Mouse (Mus musculus): ENCODE data around the gene Fubp1. TPM values are rescaled to one million over a fixed set of nuclear protein-coding genes. Genes with fewer than 3 reads are reported as not detected.
A peak's percentile ranks its signal among the peaks of the same experiment; 100 is the strongest.
"Not testable (repeated sequence)": the region's sequence is repeated elsewhere in the genome, so short reads cannot be mapped to it uniquely, and the experiment has no call there.

Fubp1 gene
- total RNA-seq, 2 experiments from 2014 or later, result 125 to 129 TPM

DNA sequence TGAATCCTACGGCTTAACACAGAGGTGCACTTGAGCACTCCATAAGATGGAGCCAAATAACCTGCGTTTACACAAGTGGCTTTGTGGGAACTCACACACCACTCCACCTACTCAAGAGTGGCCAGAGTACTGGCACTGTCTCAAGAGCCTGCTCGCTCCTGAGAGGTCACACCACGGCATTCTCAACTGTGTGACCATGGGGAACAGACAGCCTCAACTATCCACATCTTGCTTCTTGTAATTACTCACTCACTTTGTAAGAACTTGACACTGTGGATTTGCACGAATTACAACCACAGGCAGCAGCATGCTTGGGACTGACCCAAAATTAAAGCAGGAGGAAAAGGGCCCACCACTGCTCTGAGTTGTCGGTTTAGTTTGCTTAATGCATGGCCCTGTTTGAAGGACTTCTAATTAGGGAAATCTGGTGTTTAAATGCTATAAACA lies 18.4 kb upstream of the Fubp1 start:
- intact Hi-C loops (cut with DNase I), result loop anchor here (5.0 kb wide), 1 partner anchor 80 kb away; no protein-coding TSS in a partner anchor
- no peak for DNase-seq (ENCODE audit: extremely low spot score in 1 of 2, low spot score in 2 of 2)

DNA sequence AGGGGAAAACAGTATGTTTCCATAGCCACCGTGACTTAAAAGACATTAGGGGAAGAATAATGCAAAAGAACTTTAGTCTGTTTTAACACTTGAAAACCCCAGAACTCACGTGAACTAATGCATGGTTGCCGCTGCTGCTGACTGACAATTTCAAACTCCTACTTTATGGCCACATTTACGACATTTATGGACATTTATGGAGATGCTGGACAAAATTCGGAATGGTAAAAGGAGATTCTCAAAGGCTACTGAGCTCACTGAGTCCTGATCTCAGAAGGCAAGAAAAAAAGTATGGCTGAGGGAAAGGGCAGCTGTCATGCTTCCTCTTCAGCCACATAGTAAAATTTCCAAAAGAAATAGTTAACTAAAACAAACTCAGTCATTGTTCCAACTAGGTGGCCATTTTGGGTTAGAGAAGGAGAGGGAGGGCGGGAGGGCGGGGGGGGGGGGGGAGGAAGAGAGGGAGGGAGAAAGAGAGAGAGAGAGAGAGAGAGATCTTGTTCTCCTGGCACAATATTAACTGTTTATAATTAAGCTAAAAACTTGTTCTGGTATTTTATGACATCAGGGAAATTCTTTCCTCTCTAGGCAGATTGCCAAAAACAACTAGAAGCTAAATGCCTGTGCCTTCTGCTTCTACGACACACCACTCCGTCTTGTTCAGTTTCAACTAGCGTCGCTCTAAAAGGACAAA lies 17.8 kb upstream of the Fubp1 start:
- intact Hi-C loops (cut with DNase I), result loop anchor here (5.0 kb wide), 1 partner anchor 80 kb away; no protein-coding TSS in a partner anchor
- no peak for DNase-seq (ENCODE audit: extremely low spot score in 1 of 2, low spot score in 2 of 2)

DNA sequence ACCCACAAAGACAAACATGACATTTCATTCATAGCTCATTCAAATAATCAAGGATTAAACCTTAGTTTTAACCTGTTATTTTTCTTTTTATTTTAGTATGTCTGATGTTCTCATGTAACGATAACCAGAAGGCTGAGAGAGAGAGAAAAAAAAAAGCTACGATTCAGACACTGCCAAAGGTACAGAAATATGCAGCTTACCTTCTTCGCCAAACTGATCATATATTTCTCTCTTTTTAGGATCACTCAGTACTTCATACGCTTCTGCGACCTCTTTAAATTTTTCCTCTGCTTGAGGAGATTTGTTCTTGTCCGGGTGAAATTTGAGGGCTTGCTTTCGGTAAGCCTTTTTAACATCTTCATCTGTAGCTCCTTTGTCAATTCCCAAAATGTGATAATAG lies 17.0 kb upstream of the Fubp1 start:
- intact Hi-C loops (cut with DNase I), result loop anchor here (5.0 kb wide), 1 partner anchor 81 kb away; no protein-coding TSS in a partner anchor
- DNase-seq (ENCODE audit: extremely low spot score in 1 of 2, low spot score in 2 of 2), result no peak

DNA sequence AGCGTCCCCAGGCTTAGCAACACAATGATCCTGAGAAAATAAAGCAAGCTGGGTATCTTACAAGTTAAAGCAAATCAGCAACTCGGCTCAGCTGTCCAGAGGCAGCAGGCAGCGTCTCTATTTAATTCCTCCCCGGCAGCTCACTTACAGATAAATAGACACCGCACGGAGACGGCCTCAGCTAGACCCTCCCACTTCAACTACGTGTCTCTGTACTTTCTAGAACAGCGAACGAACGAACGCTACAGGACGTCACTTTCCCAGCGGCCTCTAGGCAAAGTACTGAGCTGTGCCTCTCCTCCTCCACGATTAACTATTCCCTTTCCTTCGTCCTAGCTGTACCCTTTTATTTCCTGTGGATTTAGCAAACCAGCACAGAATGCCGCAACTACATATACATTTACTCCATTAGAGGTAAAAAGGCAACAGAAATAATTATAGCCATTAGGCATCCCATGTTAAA lies 16.6 kb upstream of the Fubp1 start:
- intact Hi-C loops (cut with DNase I), result loop anchor here (5.0 kb wide), 1 partner anchor 81 kb away; no protein-coding TSS in a partner anchor
- peak; percentile 88 for DNase-seq (ENCODE audit: extremely low spot score in 1 of 2, low spot score in 2 of 2)

DNA sequence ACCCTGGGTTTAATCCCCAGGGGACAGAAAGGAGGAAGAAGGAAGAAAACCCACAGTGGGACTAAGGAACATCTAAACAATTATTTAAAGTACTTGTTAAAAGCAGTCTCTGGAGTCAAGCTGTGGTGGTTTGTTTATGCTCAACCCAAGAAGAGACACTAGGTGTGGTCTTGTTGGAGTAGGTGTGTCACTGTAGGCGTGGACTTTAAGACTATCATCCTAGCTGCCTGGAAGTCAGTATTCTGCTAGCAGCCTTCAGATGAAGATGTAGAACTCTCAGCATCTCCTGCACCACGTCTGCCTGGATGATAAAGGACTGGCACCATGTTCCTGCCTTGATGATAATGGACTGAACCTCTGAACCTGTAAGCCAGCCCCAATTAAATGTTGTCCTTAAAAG lies 13.0 kb upstream of the Fubp1 start:
- DNase-seq (ENCODE audit: extremely low spot score in 1 of 2, low spot score in 2 of 2); intact Hi-C loops (cut with DNase I): not testable (repeated sequence)

DNA sequence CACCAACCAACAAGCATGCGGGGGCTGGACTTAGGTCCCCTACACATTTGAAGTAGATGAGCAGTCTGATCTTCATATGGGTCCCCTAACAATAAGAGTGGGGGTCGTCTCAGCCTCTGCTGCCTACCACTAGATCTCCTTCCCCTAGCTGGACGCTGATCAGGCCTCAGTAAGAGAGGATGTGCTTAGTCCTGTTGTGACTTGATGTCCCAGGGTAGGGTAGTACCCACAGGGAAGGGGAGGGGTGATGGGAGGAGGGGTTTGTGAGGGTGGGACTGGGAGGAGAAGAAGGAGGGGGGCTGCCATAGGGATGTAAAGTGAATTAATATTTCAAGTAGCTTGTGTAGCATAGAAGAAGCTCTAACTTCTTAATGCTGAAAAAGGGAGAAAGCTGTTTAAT lies 11.1 kb upstream of the Fubp1 start:
- intact Hi-C loops (cut with DNase I), result no loop called here
- DNase-seq (ENCODE audit: extremely low spot score in 1 of 2, low spot score in 2 of 2), result no peak

DNA sequence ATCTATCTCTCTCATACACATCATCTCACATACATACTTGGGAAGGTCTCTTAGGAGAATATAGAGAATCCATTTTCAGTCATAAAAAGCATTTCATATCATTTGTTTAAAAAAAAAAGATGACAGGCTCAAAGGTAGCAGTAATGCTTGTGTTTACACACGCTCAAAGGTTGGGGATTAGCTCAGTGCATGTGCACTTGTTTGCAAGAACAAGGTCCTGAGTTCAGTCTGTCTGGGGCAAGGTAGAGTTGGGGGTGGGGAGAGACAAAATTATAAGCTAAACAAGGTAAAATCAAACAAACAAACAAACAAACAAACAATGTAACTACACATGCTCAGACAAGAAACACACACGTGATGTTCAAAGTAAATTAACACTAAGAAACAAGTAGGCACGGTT lies 9.0 kb upstream of the Fubp1 start:
- intact Hi-C loops (cut with DNase I), result no loop called here
- no peak for DNase-seq (ENCODE audit: extremely low spot score in 1 of 2, low spot score in 2 of 2)

DNA sequence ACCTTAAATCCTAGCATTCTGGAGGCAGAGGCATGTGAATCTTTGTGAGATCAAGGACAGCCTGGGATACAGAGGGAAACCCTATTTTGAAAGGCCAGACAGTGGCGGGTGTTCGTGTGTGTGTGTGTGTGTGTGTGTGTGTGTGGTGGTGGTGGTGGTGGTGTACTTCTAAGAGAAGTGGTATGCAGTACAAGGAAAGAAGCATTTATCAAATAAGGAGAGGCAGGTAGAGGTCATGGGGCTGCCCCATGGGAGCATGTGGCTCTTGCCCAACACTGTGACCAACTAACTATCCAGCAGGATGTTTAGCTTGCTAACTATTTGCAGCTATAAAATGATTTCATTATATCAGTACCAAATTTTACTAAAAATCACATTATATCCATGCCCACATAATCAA lies 8.6 kb upstream of the Fubp1 start:
- DNase-seq (ENCODE audit: extremely low spot score in 1 of 2, low spot score in 2 of 2), result no peak
- intact Hi-C loops (cut with DNase I), result no loop called here

DNA sequence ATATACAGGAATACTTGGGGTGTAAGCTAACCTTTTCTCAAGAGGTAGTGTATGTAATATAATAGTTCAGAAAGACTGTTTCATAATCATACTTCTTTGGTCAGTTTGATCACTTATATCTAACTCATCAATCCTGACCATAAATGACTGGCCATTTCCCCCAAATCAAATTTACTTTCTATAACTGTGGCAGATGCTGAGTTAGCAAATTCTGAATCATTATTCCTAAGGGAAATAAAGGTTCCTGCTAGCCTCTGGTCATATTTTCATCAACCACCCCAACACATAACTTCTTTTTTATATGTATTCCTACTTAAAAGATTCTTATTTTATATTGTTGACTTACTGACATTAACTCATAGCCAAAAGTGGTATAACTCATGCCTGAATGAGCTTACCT lies 7.3 kb upstream of the Fubp1 start:
- no peak for DNase-seq (ENCODE audit: extremely low spot score in 1 of 2, low spot score in 2 of 2)
- intact Hi-C loops (cut with DNase I), result no loop called here

DNA sequence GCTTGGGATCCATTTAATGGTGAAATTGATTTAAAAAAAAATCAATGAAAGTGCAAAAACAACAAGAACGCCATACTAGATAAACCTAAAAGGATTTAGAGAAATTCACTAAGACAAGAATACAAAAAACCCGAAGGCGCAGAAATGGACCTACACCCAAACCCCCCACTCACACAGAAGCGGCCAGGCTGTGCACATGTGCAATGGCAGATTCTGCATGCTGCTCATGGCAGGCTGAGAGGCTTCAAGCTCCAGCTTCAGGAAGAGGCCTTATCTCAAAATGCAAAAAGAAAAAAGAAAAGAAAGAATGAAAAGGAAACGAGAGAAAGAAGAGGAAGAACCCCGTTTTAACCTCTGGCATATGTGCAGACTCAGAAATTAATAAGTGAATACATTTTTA lies 6.8 kb upstream of the Fubp1 start:
- intact Hi-C loops (cut with DNase I), result no loop called here
- no peak for DNase-seq (ENCODE audit: extremely low spot score in 1 of 2, low spot score in 2 of 2)

DNA sequence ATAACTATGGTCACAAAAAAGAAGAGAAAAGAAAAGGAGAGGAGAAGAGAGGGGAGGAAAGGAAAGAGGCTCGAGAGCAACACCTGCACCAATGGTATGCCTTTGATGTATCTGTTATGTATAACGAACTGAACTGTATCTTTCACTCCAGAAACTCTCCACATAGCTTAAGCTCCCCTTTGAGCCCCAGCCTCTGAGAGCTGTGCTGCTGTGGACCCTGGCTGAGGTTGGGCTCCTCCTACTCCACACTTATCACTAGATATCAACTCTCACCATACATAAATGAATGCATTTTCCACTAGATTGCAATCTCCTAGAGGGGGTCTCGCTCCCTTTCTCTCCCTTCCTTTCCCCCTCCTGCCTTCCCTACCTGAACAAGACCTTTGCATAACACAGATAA lies 6.2 kb upstream of the Fubp1 start:
- no peak for DNase-seq (ENCODE audit: extremely low spot score in 1 of 2, low spot score in 2 of 2)
- intact Hi-C loops (cut with DNase I), result no loop called here

DNA sequence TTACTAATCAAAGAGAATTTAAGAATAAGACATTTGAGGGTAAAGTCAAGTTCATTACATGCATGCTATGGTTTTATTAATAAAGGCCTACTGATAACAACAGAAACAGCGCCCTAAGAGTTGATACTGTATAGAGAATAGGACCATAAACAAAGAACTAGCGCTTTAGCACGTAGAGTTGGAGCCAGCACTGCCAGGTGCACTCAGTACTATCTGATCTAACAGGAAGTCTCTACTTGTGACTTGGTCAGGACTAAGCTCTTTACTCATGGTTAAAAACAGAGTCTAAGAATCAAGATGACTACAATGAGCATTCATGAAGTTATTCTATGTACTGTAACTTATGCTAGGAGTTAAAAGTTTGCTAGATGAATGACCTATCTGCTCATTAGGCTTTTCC lies 5.6 kb upstream of the Fubp1 start:
- intact Hi-C loops (cut with DNase I), result no loop called here
- no peak for DNase-seq (ENCODE audit: extremely low spot score in 1 of 2, low spot score in 2 of 2)

DNA sequence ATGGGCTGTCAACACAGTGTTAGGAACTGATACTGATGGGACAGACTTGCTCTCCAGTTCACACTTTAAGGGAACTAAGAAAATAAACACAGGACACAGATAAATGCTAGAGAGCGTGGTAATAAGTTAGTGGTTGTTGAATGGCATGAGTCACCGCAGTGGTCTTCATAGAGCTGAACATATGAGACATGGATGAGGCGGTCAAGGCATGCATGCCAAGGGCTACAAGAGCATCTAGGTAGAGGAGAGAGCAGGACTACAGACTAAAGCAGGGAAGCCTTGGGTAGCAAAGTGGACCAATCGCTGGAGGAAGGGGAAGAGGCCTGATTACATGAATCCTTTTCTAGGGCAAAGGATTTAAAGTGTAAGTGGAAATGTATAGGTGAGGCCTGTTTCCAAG lies 3.1 kb upstream of the Fubp1 start:
- intact Hi-C loops (cut with DNase I), result no loop called here
- DNase-seq (ENCODE audit: extremely low spot score in 1 of 2, low spot score in 2 of 2), result no peak

DNA sequence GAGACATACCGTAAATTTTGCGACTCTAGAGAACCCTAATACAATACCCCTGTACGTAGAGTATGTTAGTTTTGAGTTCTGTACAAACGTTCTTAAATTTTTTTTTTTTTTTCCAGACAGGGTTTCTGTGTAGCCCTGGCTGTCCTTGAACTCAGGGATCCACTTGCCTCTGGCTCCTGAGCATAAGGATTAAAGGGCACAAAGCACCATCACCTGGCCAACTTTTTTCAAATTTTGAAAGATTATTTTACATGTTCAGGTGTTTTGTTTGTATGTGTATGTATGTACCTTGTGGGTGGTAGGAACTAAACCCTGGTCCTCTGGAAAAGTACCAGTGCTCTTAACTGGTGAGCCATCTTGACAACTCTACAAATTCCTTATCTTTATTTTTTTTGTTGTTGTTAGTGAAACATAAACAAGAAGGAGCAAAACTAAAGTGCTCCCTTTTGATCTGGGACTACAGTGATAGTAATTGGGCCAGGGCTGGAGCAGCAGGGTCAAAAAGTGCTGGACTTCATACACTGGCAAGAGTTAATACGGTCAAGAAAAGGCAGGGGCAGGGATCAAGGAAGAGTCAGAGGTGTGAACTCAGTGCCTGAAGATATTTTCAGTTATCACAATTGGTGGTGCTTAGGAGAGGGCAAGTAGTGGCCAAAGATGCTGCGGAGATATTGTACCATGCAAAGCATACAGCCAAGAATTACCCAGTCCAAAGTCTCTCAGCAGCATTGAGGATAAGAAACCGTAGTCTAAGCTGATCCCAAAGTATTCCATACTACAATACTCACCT lies 1.9 kb upstream of the Fubp1 start:
- DNase-seq (ENCODE audit: extremely low spot score in 1 of 2, low spot score in 2 of 2), result no peak
- intact Hi-C loops (cut with DNase I), result no loop called here

DNA sequence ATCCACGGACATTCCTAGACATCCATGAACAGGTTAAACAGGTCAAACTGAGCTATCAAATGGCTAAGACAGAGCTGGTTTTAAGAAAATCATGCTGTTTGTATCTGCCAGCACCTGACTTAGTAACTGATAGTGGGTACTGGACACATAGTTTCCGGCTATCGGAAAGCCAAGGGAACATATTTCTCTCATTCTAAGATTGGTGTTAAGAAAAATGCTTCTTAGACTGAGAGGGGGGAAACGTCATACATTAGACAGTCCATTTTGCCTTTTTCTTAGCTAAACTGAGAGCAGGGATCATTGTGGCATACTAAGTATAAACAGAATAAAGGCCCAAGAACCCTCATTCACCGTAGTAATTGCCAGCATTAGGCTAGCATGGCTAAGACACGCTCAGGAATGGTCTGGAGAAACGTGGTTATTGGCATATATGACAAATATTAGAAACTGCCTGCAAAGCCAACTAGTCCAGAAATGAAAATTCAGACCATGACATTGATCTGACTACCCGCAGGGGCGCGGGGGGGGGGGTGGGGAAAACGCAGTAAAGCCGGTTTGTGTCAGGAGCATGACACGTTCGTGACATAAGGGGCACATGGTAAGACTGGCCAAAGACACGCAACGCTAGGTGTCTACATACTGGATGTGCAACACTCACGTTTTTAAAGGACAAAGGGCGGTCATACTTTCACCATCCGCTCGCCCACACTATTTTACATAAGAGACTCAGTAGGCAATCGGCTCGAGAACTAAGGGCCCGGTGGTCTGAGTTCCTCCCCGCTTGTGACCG lies 850 bp upstream of the Fubp1 start:
- DNase-seq (ENCODE audit: extremely low spot score in 1 of 2, low spot score in 2 of 2), result no peak
- intact Hi-C loops (cut with DNase I), result no loop called here

DNA sequence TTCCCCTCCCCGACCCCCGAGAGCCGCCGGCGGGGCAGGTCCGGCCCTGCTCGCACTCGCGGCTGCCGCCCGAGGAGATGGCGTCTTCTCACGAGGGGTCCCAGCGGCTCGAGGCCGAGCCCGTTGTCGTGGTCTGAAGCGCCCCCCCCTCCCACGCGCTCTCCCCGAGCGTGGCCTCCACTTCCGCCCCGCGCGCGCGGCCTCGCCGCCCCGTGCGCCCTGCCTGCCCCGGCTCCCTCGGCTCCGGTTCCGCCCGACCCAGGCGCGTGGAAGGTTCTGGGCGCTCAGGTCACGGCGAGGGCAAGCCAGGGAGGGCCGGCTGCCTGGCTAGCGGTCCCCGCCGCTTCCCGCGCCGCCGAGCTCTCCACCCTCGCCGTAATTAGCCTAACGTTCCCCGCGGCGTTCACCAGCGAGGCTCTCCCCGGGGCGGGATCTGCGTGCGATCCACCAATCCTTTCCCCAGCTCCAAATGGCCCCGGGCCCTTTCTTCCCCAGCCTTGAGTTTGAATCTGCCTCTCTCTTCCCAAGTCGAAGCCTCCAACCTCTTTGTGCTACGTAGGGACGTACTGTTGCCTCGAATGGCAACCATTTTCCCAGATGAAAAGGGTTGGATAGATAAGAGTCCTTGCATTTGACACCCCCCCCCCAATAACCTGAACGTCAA lies 638 bp downstream of the Fubp1 start:
- intact Hi-C loops (cut with DNase I), result loop anchor here (5.0 kb wide), 1 partner anchor 99 kb away; no protein-coding TSS in a partner anchor

DNA sequence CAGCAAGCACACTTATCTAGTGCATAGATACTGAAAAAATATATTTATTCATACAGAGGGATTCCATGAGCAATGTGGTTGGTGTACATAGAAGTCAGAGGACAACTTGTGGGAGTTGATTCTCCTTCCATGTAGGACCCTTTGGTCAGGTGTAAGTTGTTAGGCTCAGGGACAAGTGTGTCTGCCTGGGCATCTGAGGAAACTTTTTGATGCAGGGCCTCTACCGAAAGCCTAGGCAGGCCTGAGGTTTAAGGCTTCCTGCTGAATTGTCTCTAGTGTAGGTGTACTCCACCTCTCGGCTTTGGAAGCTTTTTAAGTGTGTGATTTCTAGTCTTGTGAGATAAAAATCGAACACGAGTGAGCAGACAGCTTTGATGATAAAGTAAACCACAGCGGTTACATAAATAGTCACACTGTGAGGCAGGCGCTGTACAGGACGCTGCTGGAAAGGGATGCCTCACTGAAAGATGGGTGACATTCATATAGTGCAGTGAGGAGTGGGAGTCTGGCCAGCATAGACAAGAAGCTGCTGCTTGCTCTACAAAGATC lies 1.6 kb downstream of the Fubp1 start:
- intact Hi-C loops (cut with DNase I), result loop anchor here (5.0 kb wide), 1 partner anchor 100 kb away; no protein-coding TSS in a partner anchor
- no peak for DNase-seq (ENCODE audit: extremely low spot score in 1 of 2, low spot score in 2 of 2)

More for the DNA sequence above, 638 bp downstream of the Fubp1 start:
- peak; percentile 52 to 84 for DNase-seq (ENCODE audit: extremely low spot score in 1 of 2, low spot score in 2 of 2)

DNA sequence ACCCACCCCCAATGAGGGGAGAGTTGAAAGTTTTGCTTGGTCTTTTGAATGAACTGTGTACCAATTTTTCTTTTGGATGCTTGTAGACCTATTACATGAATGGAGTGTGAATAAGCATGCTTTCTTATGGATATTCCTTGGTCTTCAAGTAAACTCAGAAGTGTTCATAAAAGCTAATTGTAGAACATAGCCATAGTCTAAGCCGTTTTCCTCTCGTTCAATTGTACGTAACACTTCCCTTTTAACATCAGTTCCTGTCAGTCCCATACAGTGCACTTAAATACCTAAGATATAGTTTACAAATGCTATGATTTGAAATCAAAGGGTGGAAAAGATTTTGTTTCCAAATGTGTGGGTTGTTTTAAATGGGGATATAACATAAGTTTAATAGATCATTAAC lies 3.2 kb downstream of the Fubp1 start:
- intact Hi-C loops (cut with DNase I), result loop anchor here (5.0 kb wide), 1 partner anchor 101 kb away; no protein-coding TSS in a partner anchor
- no peak for DNase-seq (ENCODE audit: extremely low spot score in 1 of 2, low spot score in 2 of 2)

Measured in left cerebral cortex, postnatal 10 days (tissue).